In the genomic region with DNA sequence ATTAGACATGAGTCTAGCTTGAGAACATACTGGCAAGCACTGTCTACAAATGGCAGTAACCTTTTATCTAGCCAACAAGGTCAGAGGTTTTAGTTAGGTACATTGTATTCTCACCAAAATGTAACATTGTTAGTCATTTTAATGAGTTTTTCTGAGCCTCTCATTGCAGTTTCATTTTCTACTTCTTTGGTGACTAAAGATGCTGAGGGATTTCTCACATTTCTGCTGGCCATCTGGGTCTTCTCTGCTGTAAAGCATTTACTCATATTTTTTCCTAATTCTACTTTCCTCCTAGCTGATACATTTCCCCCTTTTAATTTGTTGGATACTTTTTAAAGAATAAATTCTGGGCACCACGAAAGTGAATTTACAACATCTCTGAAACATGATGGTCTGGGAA, we compare ENCODE assay signal across 23 mouse cellular contexts.
A peak's percentile ranks its signal among the peaks of the same experiment; 100 is the strongest.
DNase-seq lines count a peak whose midpoint lies in the region; ATAC-seq and TF ChIP-seq lines count a peak whose summit lies in the region.
"Had no signal": no experiment of that assay in that cellular context is flagged by ENCODE, and none has a peak within 500 bp of the region (broad histone marks: within the 10 kb centered on the region; RNA-seq: fewer than 3 reads in every experiment).

No protein-coding gene starts in this region.

- no peak for DNase-seq in frontal cortex, postnatal 10 days (ENCODE audit: low spot score in 2 of 2)
- no peak for DNase-seq in left cerebral cortex, adult 2 months (ENCODE audit: extremely low spot score in 1 of 2, low spot score in 2 of 2)
- DNase-seq in left cerebral cortex, postnatal 14 days (ENCODE audit: low spot score in 2 of 2), result no peak
- no peak for DNase-seq in CH12.LX (ENCODE audit: extremely low read depth)
- DNase-seq in telencephalon, adult 2 months (ENCODE audit: low read depth, low spot score), result peak; percentile 24
- no peak for DNase-seq in embryo, embryonic 10 days (ENCODE audit: low spot score)
- DNase-seq: adrenal gland, adult 2 months; adrenal gland, postnatal 14 days; adrenal gland, postnatal 36 days; B cell, adult 2 months; cerebellum, adult 11 months; cerebellum, adult 18-20 months; cerebellum, adult 8-10 months; cerebellum, adult 9-11 months; cerebellum, postnatal 14 days; cerebellum, postnatal 36 days; forebrain, postnatal 0 days had no signal

- H3K9ac ChIP-seq in CH12.LX (ENCODE audit: insufficient read depth, low read depth), result no peak overlapping the region
- H3K9ac ChIP-seq: embryonic facial prominence, embryonic 12.5 days; forebrain, embryonic 13.5 days; forebrain, embryonic 15.5 days; forebrain, postnatal 0 days had no signal

- no peak for TF ChIP-seq POLR2A in CH12.LX (IDR thresholded peaks at IDR 0.05; ENCODE audit: low read depth, low read length)

- in situ Hi-C loops in CH12.LX (cut with MboI; ENCODE audit: low pct_ligation_motif_present, low pct_unique_long_range_greater_than_20kb, low sequenced_read_pairs), result no loop called here

- H3K4me3 ChIP-seq in left cerebral cortex, adult 2 months, result no peak overlapping the region
- no peak overlapping the region for H3K4me3 ChIP-seq in CH12.LX (replicated peaks in 1 of 3; ENCODE audit: low read depth in 2 of 3, low read length in 2 of 3, poor library complexity in 1 of 3)
- H3K4me3 ChIP-seq: embryonic facial prominence, embryonic 10.5 days; embryonic facial prominence, embryonic 12.5 days; forebrain, embryonic 13.5 days; forebrain, embryonic 15.5 days had no signal

- ATAC-seq in frontal cortex, adult (ENCODE audit: low TSS enrichment), result peak; percentile 89
- ATAC-seq: CD4-positive, CD25-positive, alpha-beta regulatory T cell, adult 4 months; forebrain, embryonic 13.5 days; forebrain, embryonic 15.5 days; forebrain, postnatal 0 days had no signal

- H3K9me3 ChIP-seq in CH12.LX (replicated peaks; ENCODE audit: low read length), result no peaks in the 10 kb centered on the region
- H3K9me3 ChIP-seq: embryonic facial prominence, embryonic 10.5 days; embryonic facial prominence, embryonic 12.5 days; forebrain, embryonic 13.5 days; forebrain, embryonic 15.5 days had no signal

- no peak for TF ChIP-seq CTCF in left cerebral cortex, adult 2 months (IDR thresholded peaks at IDR 0.05)
- TF ChIP-seq CTCF in CH12.LX (conservative IDR thresholded peaks at IDR 0.05 in 1 of 2, IDR thresholded peaks at IDR 0.05 in 1 of 2; ENCODE audit: low read depth in 2 of 2, low read length in 2 of 2), result no peak

- H3K79me2 ChIP-seq in CH12.LX (replicated peaks; ENCODE audit: control insufficient read depth, extremely low read depth, insufficient read depth, poor library complexity, severe bottlenecking), result no peaks in the 10 kb centered on the region

- no peak for TF ChIP-seq RAD21 in CH12.LX (IDR thresholded peaks at IDR 0.05; ENCODE audit: low read depth, low read length)

- H3K27ac ChIP-seq in left cerebral cortex, adult 2 months, result peak overlapping the region; percentile 24; the same call in 1 of the 2 replicates
- no peak overlapping the region for H3K27ac ChIP-seq in CH12.LX (ENCODE audit: insufficient read depth, low read depth)
- H3K27ac ChIP-seq: embryonic facial prominence, embryonic 10.5 days; embryonic facial prominence, embryonic 12.5 days; forebrain, embryonic 13.5 days; forebrain, embryonic 15.5 days had no signal

- peaks cover 15% of the 10 kb centered on the region for H3K27me3 ChIP-seq in CH12.LX (replicated peaks)
- H3K27me3 ChIP-seq: embryonic facial prominence, embryonic 12.5 days; forebrain, embryonic 13.5 days; forebrain, embryonic 15.5 days had no signal

- H3K4me1 ChIP-seq in CH12.LX (ENCODE audit: control insufficient read depth in 1 of 2, insufficient read depth in 2 of 2), result no peaks in the 10 kb centered on the region
- H3K4me1 ChIP-seq: embryonic facial prominence, embryonic 10.5 days; embryonic facial prominence, embryonic 12.5 days; forebrain, embryonic 13.5 days; forebrain, embryonic 15.5 days had no signal

- H3K36me3 ChIP-seq in CH12.LX (replicated peaks in 1 of 2; ENCODE audit: control insufficient read depth in 1 of 2, insufficient read depth in 1 of 2, low read length in 1 of 2), result no peaks in the 10 kb centered on the region
- H3K36me3 ChIP-seq: embryonic facial prominence, embryonic 10.5 days; embryonic facial prominence, embryonic 12.5 days; forebrain, embryonic 15.5 days had no signal

- dilution Hi-C loops in CH12.LX (cut with MboI; ENCODE audit: extremely low pct_ligation_motif_present, extremely low pct_unique_long_range_greater_than_20kb, low sequenced_read_pairs), result no loop called here

- peak overlapping the region; percentile 6; the same call in 1 of the 2 replicates for H3K4me2 ChIP-seq in CH12.LX (ENCODE audit: insufficient read depth, low read depth, poor library complexity, severe bottlenecking)
- H3K4me2 ChIP-seq: embryonic facial prominence, embryonic 12.5 days; forebrain, embryonic 13.5 days; forebrain, embryonic 15.5 days had no signal

- no peak for TF ChIP-seq EP300 in CH12.LX (IDR thresholded peaks at IDR 0.05; ENCODE audit: low read length)

- intact Hi-C loops in left cerebral cortex, adult 2 months (cut with DNase I), result no loop called here
- intact Hi-C loops in left cerebral cortex, postnatal 14 days (cut with DNase I), result no loop called here

TF ChIP-seq in CH12.LX, 34 proteins besides CTCF, POLR2A, EP300 and RAD21:
- TF ChIP-seq UBTF (IDR thresholded peaks at IDR 0.05; ENCODE audit: low read depth, low read length) (no peak), JUND (conservative IDR thresholded peaks at IDR 0.05; ENCODE audit: low read depth, low read length) (no peak), PAX5 (IDR thresholded peaks at IDR 0.05; ENCODE audit: low read length) (no peak), TBP (conservative IDR thresholded peaks at IDR 0.05; ENCODE audit: low read depth, low read length) (no peak), HCFC1 (IDR thresholded peaks at IDR 0.05; ENCODE audit: low read depth, low read length) (no peak), MAX (IDR thresholded peaks at IDR 0.05; ENCODE audit: low read length) (no peak), RCOR1 (conservative IDR thresholded peaks at IDR 0.05; ENCODE audit: low read depth, low read length) (no peak), SIN3A (IDR thresholded peaks at IDR 0.05; ENCODE audit: low read length) (no peak), CHD2 (IDR thresholded peaks at IDR 0.05; ENCODE audit: low read length) (no peak), NELFE (IDR thresholded peaks at IDR 0.05; ENCODE audit: low read depth, low read length) (no peak), E2F4 (IDR thresholded peaks at IDR 0.05; ENCODE audit: insufficient replicate concordance, low read depth, low read length) (no peak), POLR2AphosphoS2 (IDR thresholded peaks at IDR 0.05; ENCODE audit: low read depth, low read length) (no peak), MXI1 (IDR thresholded peaks at IDR 0.05; ENCODE audit: low read depth, low read length) (no peak)
